Mouse (Mus musculus): ENCODE results near the gene Gm20479. TPM values are rescaled to one million over a fixed set of nuclear protein-coding genes. Genes with fewer than 3 reads are reported as not detected.
A peak's percentile ranks its signal among the peaks of the same experiment; 100 is the strongest.

The Gm20479 gene
- polyA plus RNA-seq, 1 experiment from 2014 or later = not detected

DNA sequence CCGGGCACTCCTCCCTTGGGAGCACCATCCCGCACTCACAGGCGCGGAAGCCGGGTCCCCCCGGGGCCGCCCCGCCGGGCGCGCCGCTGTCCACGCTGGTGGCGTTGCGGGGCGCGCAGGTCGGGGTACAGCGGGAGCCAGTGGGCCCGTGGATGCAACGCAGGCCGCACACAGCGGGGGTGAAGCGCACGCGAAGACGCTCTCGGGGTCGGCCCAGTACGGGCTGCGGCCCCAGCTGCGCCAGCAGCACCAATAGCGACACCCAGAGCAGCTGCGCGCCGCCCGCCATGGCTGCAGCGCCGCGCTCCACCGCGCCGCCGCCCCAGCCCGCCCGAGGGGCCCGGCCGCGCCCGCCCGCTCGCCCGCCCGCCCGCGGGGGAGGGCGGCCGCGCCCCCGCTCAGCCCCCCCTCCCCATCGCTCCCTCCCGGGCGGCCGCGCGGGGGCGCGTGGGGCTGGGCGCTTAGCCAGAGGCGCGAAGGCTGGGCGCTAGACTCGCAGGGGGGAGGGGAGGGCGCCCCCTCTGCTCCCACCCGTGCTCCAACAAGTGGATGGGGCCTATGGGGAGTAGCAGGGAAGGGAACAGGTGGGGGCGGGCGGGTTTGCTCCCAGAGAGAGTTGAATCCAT, 23.8 kb downstream of the Gm20479 start:
- peak; percentile 91 for DNase-seq (ENCODE audit: low spot score, missing footprints)
- 2% methylated on average over 58 of the region's 77 CpGs for WGBS
- Histone ChIP-seq H3K4me1 (ENCODE audit: control insufficient read depth, insufficient read depth, low read length) (peaks cover 52% of the 10 kb centered on the region), H3K27me3 (ENCODE audit: control insufficient read depth, insufficient read depth, low read length) (peaks cover 84% of the 10 kb centered on the region), H3K9ac (ENCODE audit: low read length) (peak overlapping the region; percentile 44), H3K27ac (ENCODE audit: low read depth, low read length) (no peak overlapping the region), H3K36me3 (ENCODE audit: control insufficient read depth, insufficient read depth, low read length) (no peaks in the 10 kb centered on the region), H3K4me2 (peak overlapping the region; percentile 68), H3K9me3 (ENCODE audit: control insufficient read depth, low read length) (no peaks in the 10 kb centered on the region), H3K4me3 (ENCODE audit: low read depth, low read length) (peak overlapping the region; percentile 35)
- no peak for ATAC-seq (ENCODE audit: low FRiP score)

DNA sequence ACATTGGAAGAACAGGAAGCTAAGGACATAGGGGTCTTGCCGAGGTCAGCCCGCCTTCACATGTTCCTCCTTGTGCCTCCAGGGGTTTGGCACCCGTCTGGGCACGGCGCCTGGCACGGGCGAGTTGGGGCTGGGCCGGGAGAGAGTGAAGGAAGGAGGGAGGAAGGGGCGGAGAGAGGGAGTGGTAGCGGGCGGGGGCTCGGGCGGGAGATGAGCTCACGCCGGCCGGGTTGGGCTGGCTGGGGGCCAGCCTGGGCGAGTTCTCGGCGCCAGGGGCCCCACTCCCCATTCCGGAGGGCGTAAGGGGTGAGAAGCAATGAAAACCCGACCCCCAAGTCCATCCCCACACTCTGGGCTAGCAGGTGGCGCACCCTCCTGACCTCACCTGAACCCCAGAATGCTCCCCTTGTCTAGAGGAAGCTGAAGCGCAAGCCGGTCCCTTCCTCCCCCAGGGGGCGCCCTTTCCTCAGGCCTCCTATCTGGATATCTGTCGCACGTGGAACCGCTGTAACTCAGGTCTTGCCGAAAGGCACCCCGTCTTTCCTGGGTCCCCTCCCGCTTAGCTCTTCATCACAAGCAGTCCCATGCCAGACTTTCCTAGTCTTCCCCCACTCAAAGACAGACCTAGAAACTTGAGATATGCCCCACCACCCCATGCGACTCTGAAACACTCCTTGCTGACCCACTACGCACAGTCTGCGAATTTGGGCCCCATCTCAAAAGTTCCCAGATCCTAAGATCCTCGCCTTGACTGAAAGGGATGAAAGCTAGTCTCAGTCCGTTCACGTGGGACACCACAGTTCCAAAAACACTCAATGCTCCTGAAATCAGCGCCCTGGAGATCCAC, 24.6 kb downstream of the Gm20479 start:
- DNase-seq (ENCODE audit: low spot score, missing footprints) = peak; percentile 98

GRCm38 (mm10) chr7:27331854-27332253, 25.4 kb downstream of the Gm20479 start:
- WGBS = 8% methylated on average over 8 of the region's 8 CpGs
- peaks cover 90% of the 10 kb centered on the region for H3K27me3 ChIP-seq (ENCODE audit: control insufficient read depth, insufficient read depth, low read length)
- DNase-seq (ENCODE audit: low spot score, missing footprints) = no peak
- no peak overlapping the region for H3K4me2 ChIP-seq
- no peak overlapping the region for H3K9ac ChIP-seq (ENCODE audit: low read length)
- H3K4me3 ChIP-seq (ENCODE audit: low read depth, low read length) = no peak overlapping the region
- ATAC-seq (ENCODE audit: low FRiP score) = no peak
- no peaks in the 10 kb centered on the region for H3K36me3 ChIP-seq (ENCODE audit: control insufficient read depth, insufficient read depth, low read length)
- peaks cover 43% of the 10 kb centered on the region for H3K4me1 ChIP-seq (ENCODE audit: control insufficient read depth, insufficient read depth, low read length)
- no peaks in the 10 kb centered on the region for H3K9me3 ChIP-seq (ENCODE audit: control insufficient read depth, low read length)
- H3K27ac ChIP-seq (ENCODE audit: low read depth, low read length) = no peak overlapping the region

More for the DNA sequence above, 24.6 kb downstream of the Gm20479 start:
- H3K9ac ChIP-seq (ENCODE audit: low read length) = no peak overlapping the region; the same call in 1 of the 2 replicates
- WGBS = 1% methylated on average over 38 of the region's 39 CpGs
- peaks cover 50% of the 10 kb centered on the region for H3K4me1 ChIP-seq (ENCODE audit: control insufficient read depth, insufficient read depth, low read length)
- H3K27ac ChIP-seq (ENCODE audit: low read depth, low read length) = no peak overlapping the region
- no peaks in the 10 kb centered on the region for H3K36me3 ChIP-seq (ENCODE audit: control insufficient read depth, insufficient read depth, low read length)
- H3K4me3 ChIP-seq (ENCODE audit: low read depth, low read length) = peak overlapping the region; percentile 35
- H3K4me2 ChIP-seq = peak overlapping the region; percentile 68
- ATAC-seq (ENCODE audit: low FRiP score) = no peak
- H3K9me3 ChIP-seq (ENCODE audit: control insufficient read depth, low read length) = no peaks in the 10 kb centered on the region
- H3K27me3 ChIP-seq (ENCODE audit: control insufficient read depth, insufficient read depth, low read length) = peaks cover 85% of the 10 kb centered on the region

DNA sequence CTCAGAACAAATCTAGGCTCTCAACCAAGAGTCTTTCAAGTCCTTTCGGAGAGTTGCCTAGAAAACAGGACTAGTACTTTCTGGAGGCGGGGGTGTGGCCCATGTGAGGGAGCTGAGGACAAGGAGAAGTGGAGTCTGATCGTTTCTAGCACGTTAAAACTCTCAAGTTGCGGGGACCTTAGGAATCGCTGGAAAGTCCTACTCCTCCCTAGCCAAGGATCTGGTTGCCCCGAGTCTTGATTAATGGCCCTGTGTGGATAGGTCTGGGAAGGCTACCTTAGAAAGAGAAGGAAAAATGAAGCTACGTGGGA, 25.7 kb downstream of the Gm20479 start:
- peaks cover 40% of the 10 kb centered on the region for H3K4me1 ChIP-seq (ENCODE audit: control insufficient read depth, insufficient read depth, low read length)
- DNase-seq (ENCODE audit: low spot score, missing footprints) = peak; percentile 93

GRCm38 (mm10) chr7:27330709-27331540, 26.3 kb downstream of the Gm20479 start:
- DNase-seq (ENCODE audit: low spot score, missing footprints) (peak; percentile 94), ATAC-seq (ENCODE audit: low FRiP score) (peak; percentile 5; the same call in 1 of the 2 replicates)
- Histone ChIP-seq H3K36me3 (ENCODE audit: control insufficient read depth, insufficient read depth, low read length) (no peaks in the 10 kb centered on the region), H3K27ac (ENCODE audit: low read depth, low read length) (no peak overlapping the region), H3K4me2 (peak overlapping the region; percentile 52), H3K9ac (ENCODE audit: low read length) (no peak overlapping the region), H3K9me3 (ENCODE audit: control insufficient read depth, low read length) (no peaks in the 10 kb centered on the region), H3K4me1 (ENCODE audit: control insufficient read depth, insufficient read depth, low read length) (peaks cover 37% of the 10 kb centered on the region), H3K4me3 (ENCODE audit: low read depth, low read length) (peak overlapping the region; percentile 32), H3K27me3 (ENCODE audit: control insufficient read depth, insufficient read depth, low read length) (peaks cover 97% of the 10 kb centered on the region)
- under 1% methylated on average over 39 of the region's 39 CpGs for WGBS

More for the DNA sequence above, 25.7 kb downstream of the Gm20479 start:
- ATAC-seq (ENCODE audit: low FRiP score) = no peak
- WGBS = 3% methylated on average over 8 of the region's 8 CpGs
- Histone ChIP-seq H3K4me3 (ENCODE audit: low read depth, low read length) (no peak overlapping the region), H3K27ac (ENCODE audit: low read depth, low read length) (no peak overlapping the region), H3K9ac (ENCODE audit: low read length) (no peak overlapping the region), H3K36me3 (ENCODE audit: control insufficient read depth, insufficient read depth, low read length) (no peaks in the 10 kb centered on the region), H3K4me2 (no peak overlapping the region; the same call in 1 of the 2 replicates), H3K27me3 (ENCODE audit: control insufficient read depth, insufficient read depth, low read length) (peaks cover 92% of the 10 kb centered on the region), H3K9me3 (ENCODE audit: control insufficient read depth, low read length) (no peaks in the 10 kb centered on the region)

- Histone ChIP-seq H3K4me3 (ENCODE audit: low read depth, low read length) (no peak overlapping the region), H3K9me3 (ENCODE audit: control insufficient read depth, low read length) (no peaks in the 10 kb centered on the region), H3K4me2 (no peak overlapping the region; the same call in 1 of the 2 replicates), H3K27me3 (ENCODE audit: control insufficient read depth, insufficient read depth, low read length) (peaks cover 96% of the 10 kb centered on the region), H3K9ac (ENCODE audit: low read length) (no peak overlapping the region), H3K36me3 (ENCODE audit: control insufficient read depth, insufficient read depth, low read length) (no peaks in the 10 kb centered on the region), H3K4me1 (ENCODE audit: control insufficient read depth, insufficient read depth, low read length) (peaks cover 37% of the 10 kb centered on the region), H3K27ac (ENCODE audit: low read depth, low read length) (no peak overlapping the region)
- 28% methylated on average over 17 of the region's 17 CpGs for WGBS
- ATAC-seq (ENCODE audit: low FRiP score) (no peak), DNase-seq (ENCODE audit: low spot score, missing footprints) (no peak)
These were observed 27.2 kb downstream of the Gm20479 start for GRCm38 (mm10) chr7:27329981-27330380.

- WGBS = 5% methylated on average over 45 of the region's 45 CpGs
- no peak overlapping the region for H3K9ac ChIP-seq (ENCODE audit: low read length)
These were observed 27.8 kb downstream of the Gm20479 start for GRCm38 (mm10) chr7:27329326-27329947.

DNA sequence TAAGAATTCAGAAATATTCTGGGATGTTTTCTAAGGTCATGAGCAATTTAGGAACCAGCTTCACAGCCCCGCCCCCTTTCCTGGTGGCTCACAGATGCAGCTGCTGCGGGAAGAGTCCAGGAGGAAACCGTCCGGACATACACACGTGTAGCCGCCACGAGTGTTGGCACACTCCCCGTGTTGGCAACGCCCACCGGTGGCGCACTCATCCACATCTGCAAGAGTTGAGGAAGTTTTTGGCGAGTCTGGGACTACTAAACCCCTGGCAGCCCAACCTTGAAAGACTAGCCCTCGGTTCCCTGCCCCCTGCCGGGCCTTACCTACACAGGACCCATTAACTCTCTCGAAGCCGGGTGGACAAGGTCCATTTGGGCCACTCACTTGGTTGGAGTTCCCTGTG, 28.6 kb downstream of the Gm20479 start:
- no peaks in the 10 kb centered on the region for H3K9me3 ChIP-seq (ENCODE audit: control insufficient read depth, low read length)
- no peak overlapping the region for H3K4me3 ChIP-seq (ENCODE audit: low read depth, low read length)
- WGBS = 29% methylated on average over 16 of the region's 16 CpGs
- ATAC-seq (ENCODE audit: low FRiP score) (no peak), DNase-seq (ENCODE audit: low spot score, missing footprints) (no peak)
- H3K36me3 ChIP-seq (ENCODE audit: control insufficient read depth, insufficient read depth, low read length) = no peaks in the 10 kb centered on the region
- H3K4me2 ChIP-seq = no peak overlapping the region
- peaks cover 25% of the 10 kb centered on the region for H3K4me1 ChIP-seq (ENCODE audit: control insufficient read depth, insufficient read depth, low read length)
- H3K27me3 ChIP-seq (ENCODE audit: control insufficient read depth, insufficient read depth, low read length) = peaks cover 88% of the 10 kb centered on the region
- no peak overlapping the region for H3K27ac ChIP-seq (ENCODE audit: low read depth, low read length)
- no peak overlapping the region for H3K9ac ChIP-seq (ENCODE audit: low read length)

More at GRCm38 (mm10) chr7:27329326-27329947, 27.8 kb downstream of the Gm20479 start:
- peaks cover 33% of the 10 kb centered on the region for H3K4me1 ChIP-seq (ENCODE audit: control insufficient read depth, insufficient read depth, low read length)
- DNase-seq (ENCODE audit: low spot score, missing footprints) (peak; percentile 99), ATAC-seq (ENCODE audit: low FRiP score) (peak; percentile 41)
- H3K27ac ChIP-seq (ENCODE audit: low read depth, low read length) = no peak overlapping the region
- peak overlapping the region; percentile 39 for H3K4me2 ChIP-seq
- peaks cover 93% of the 10 kb centered on the region for H3K27me3 ChIP-seq (ENCODE audit: control insufficient read depth, insufficient read depth, low read length)
- no peak overlapping the region for H3K4me3 ChIP-seq (ENCODE audit: low read depth, low read length)
- no peaks in the 10 kb centered on the region for H3K36me3 ChIP-seq (ENCODE audit: control insufficient read depth, insufficient read depth, low read length)
- no peaks in the 10 kb centered on the region for H3K9me3 ChIP-seq (ENCODE audit: control insufficient read depth, low read length)
